Mouse (Mus musculus): ENCODE measurements around the gene Ubb. TPM values are rescaled to one million over a fixed set of nuclear protein-coding genes. Genes with fewer than 3 reads are reported as not detected.

Ubb gene
- polyA plus RNA-seq, 1 experiment, result 3,321 TPM

DNA sequence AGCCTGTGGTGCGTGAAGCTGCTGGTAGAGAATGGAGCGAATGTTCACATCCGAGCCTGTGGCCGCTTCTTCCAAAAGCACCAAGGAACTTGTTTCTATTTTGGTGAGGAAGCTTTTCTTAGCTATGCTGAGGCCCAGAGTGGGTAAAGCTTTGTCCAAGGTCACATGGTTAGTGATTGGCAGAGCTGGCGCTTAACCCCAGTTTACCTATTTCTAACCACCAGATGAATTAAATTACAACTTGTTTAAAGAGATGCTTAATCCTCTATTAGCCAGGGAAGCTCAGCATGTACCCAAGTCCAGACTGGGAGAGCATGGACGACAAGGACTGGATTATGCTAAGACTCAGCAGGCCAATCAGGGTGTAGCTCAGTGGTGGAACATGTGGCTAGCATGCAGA lies 32.1 kb downstream of the Ubb start:
- DNase-seq (ENCODE audit: extremely low spot score in 1 of 2, low spot score in 1 of 2), result no peak

DNA sequence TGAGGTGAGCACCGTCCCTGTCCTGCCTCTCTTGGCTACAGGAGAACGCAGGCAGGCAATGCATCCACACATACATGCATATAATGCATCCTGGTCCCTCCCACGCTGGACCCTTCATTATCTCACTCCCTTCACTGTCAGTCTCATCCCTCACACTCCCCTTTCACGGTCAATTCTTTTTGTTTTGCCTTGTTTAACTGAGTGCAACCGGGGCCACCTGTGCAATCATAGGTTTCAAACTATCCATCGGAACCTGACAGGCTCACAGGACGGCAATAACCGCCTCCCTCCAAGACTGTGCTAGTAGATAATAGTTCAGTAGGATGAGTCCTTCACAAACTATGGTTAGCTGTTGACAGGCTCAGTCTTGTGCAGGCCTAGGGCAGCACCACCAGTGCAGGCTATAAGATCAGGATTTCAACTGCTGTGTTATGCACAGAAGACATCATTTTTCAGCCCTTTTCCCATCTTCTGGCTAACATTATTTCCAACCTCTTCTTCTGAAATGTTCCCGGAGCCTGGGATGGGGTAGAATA lies 33.8 kb downstream of the Ubb start:
- no peak for DNase-seq (ENCODE audit: extremely low spot score in 1 of 2, low spot score in 1 of 2)

DNA sequence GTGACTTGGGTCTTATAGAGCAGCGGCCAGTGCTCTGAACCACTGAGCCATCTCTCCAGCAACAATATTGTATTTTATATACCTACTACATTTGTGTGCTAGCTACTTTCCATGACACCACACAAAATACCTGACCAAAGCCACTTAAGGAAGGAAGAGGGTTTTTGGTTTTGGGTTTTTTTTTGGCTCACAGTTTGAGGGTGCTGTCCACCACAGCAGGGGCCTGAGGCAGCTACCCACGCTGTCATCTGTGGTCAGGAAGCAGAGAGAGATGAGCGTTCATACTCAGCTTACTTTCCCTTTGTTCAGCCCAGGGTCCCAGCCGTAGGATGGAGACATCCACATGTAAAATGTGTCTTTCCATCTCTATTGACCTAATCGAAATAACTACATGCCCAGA lies 36.1 kb downstream of the Ubb start:
- DNase-seq (ENCODE audit: extremely low spot score in 1 of 2, low spot score in 1 of 2), result no peak

DNA sequence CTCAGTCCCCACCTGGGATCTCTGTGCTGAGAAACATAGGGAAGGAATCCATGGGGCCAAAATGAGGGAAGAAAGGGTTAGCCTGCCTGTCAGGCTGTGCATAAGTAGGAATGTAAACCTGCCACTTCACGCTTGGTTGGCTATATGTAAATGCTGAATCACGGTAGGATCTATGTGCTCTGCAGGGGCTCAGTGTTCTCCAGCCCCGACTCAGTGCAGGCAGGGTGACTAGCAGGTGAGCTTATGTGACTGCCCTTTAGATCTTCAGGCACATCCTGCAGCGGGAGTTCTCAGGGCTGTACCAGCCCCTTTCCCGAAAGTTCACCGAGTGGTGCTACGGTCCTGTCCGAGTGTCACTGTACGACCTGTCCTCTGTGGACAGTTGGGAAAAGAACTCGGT lies 38.4 kb downstream of the Ubb start:
- DNase-seq (ENCODE audit: extremely low spot score in 1 of 2, low spot score in 1 of 2), result no peak

DNA sequence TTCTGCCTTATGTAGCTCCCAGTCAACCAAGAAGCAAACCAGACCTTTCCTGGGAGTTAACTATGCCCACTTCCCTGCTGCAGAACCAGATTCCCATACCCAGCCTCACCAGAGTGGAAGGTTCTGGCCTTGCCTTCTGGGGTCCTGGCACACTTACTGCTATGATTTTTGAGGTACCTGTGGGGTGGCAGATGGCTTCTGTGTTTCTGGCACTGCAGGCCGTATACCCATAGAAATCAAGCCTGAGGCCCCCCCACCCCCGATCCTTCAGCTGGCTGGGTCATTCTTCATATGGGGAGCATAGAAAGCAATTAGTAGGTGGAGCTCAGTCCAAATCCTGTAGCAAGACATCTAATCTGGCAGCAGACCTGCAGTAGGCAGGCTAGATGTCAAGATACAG lies 40.1 kb downstream of the Ubb start:
- no peak for DNase-seq (ENCODE audit: extremely low spot score in 1 of 2, low spot score in 1 of 2)

GRCm38 (mm10) chr11:62591904-62592575 lies 41.1 kb downstream of the Ubb start:
- no peak for DNase-seq (ENCODE audit: extremely low spot score in 1 of 2, low spot score in 1 of 2)

GRCm38 (mm10) chr11:62598571-62598970 lies 47.6 kb downstream of the Ubb start:
- DNase-seq (ENCODE audit: extremely low spot score in 1 of 2, low spot score in 1 of 2), result no peak

GRCm38 (mm10) chr11:62601732-62602618 lies 51.0 kb downstream of the Ubb start:
- no peak for DNase-seq (ENCODE audit: extremely low spot score in 1 of 2, low spot score in 1 of 2)

Other genes with a start within 250 kb of the Ubb start
- 7.9 and 10.0 TPM in 2 replicates for gene Pigl, start 92.7 kb upstream of the Ubb start, polyA plus RNA-seq (2012; rRNA removed)
- 128 and 149 TPM in 2 replicates for gene Ncor1, start 92.6 kb upstream of the Ubb start, polyA plus RNA-seq (2012; rRNA removed)
- gene Cenpv, start 11.9 kb upstream of the Ubb start, polyA plus RNA-seq (2012; rRNA removed), result 61.0 and 66.1 TPM in 2 replicates
- gene Trpv2, start 23.3 kb downstream of the Ubb start, polyA plus RNA-seq (2012; rRNA removed), result 16.8 TPM in 2 replicates
- 19.9 and 23.7 TPM in 2 replicates for gene Lrrc75a, start 97.4 kb downstream of the Ubb start, polyA plus RNA-seq (2012; rRNA removed)
- gene Mmgt2, start 97.5 kb downstream of the Ubb start, polyA plus RNA-seq (2012; rRNA removed), result 44.4 TPM in 2 replicates
- gene Zfp287, start 180.7 kb downstream of the Ubb start, polyA plus RNA-seq (2012; rRNA removed), result 12.0 and 12.3 TPM in 2 replicates
- gene Gm10428, start 201.9 kb downstream of the Ubb start, polyA plus RNA-seq (2012; rRNA removed), result not detected in 2 replicates
- gene Zfp286, start 238.3 kb downstream of the Ubb start, polyA plus RNA-seq (2012; rRNA removed), result 16.1 and 20.5 TPM in 2 replicates